Mouse (Mus musculus) liver, embryonic 11.5 days (tissue): ENCODE measurements at regions not wholly inside any gene's neighbourhood (a gene's known extent, or its start where the extent isn't known, plus 50 kb on each side); places are given as distances from the start of the nearest gene placed in this dataset.

Experiments used
- ATAC-seq: fragments of 200-750 bp; cut with Nextera tagmentation; replicated peaks from 2 replicates; pipeline ENCODE4 v1.8.0; 2017; ENCODE audit warnings: moderate number of reproducible peaks, mild to moderate bottlenecking, moderate TSS enrichment, moderate library complexity; ENCODE audit not compliant: low FRiP score
- DNase-seq: peaks from one replicate; pipeline ENCODE4 v3.0.0-alpha.2; 2017; ENCODE audit warnings: low spot score
- H3K27ac ChIP-seq: fragments of 300-500 bp; sonication (generic); 2 replicates; pipeline ENCODE4 v1.5.1; 2014; ENCODE audit warnings: mild to moderate bottlenecking, low read depth, low read length, control low read depth
- H3K27me3 ChIP-seq: fragments of 300-500 bp; sonication (generic); replicated peaks from 2 replicates; pipeline ENCODE4 v1.6.1; 2014; ENCODE audit warnings: low read length, mixed read lengths; ENCODE audit not compliant: control insufficient read depth, insufficient read depth
- H3K36me3 ChIP-seq: fragments of 300-500 bp; sonication (generic); 2 replicates; pipeline ENCODE4 v1.6.1; 2014; ENCODE audit warnings: mild to moderate bottlenecking, low read length, moderate library complexity, mixed read lengths; ENCODE audit not compliant: control insufficient read depth, insufficient read depth
- H3K4me1 ChIP-seq: fragments of 300-500 bp; sonication (generic); replicated peaks from 2 replicates; pipeline ENCODE4 v1.6.1; 2014; ENCODE audit warnings: low read length, mixed read lengths; ENCODE audit not compliant: control insufficient read depth, insufficient read depth
- H3K4me2 ChIP-seq: fragments of 300-500 bp; sonication (generic); 2 replicates; pipeline ENCODE4 v1.6.1; 2014; ENCODE audit warnings: mild to moderate bottlenecking, control low read depth, moderate library complexity
- H3K4me3 ChIP-seq: fragments of 300-500 bp; sonication (generic); 2 replicates; pipeline ENCODE4 v1.5.1; 2014; ENCODE audit warnings: low read depth, low read length, control low read depth
- H3K9ac ChIP-seq: fragments of 300-500 bp; sonication (generic); 2 replicates; pipeline ENCODE4 v1.6.1; 2014; ENCODE audit warnings: low read depth, low read length, control low read depth
- H3K9me3 ChIP-seq: fragments of 300-500 bp; sonication (generic); 2 replicates; pipeline ENCODE4 v1.6.1; 2016; ENCODE audit warnings: low read length, inconsistent platforms, mixed read lengths; ENCODE audit not compliant: control insufficient read depth
- WGBS: fragments of 180-500 bp; shearing (Covaris S2); extraction: QIAGEN DNeasy Blood & Tissue Kit; methylation state at CpG from one replicate; pipeline ENCODE4 v1.1.7; 2014; 5-methylcytosine and 5-hydroxymethylcytosine counted together

- Histone ChIP-seq H3K9me3 (no peaks in the 10 kb centered on the region), H3K9ac (no peak overlapping the region), H3K4me2 (no peak overlapping the region), H3K27ac (no peak overlapping the region), H3K27me3 (no peaks in the 10 kb centered on the region), H3K4me3 (no peak overlapping the region), H3K36me3 (no peaks in the 10 kb centered on the region), H3K4me1 (no peaks in the 10 kb centered on the region)
- WGBS, result 86% methylated on average over 2 of the region's 2 CpGs
- DNase-seq, result no peak
- ATAC-seq, result no peak
These were observed 185.4 kb upstream of the Eif4g2 start for GRCm38 (mm10) chr7:111268197-111268596.

GRCm38 (mm10) chr7:111263302-111263701, 180.5 kb upstream of the Eif4g2 start:
- Histone ChIP-seq H3K27me3 (no peaks in the 10 kb centered on the region), H3K4me3 (no peak overlapping the region), H3K9me3 (no peaks in the 10 kb centered on the region), H3K4me2 (no peak overlapping the region), H3K27ac (no peak overlapping the region), H3K36me3 (no peaks in the 10 kb centered on the region), H3K9ac (no peak overlapping the region), H3K4me1 (no peaks in the 10 kb centered on the region)
- 70% methylated on average over 1 of the region's 1 CpGs for WGBS
- DNase-seq (no peak), ATAC-seq (no peak)

- DNase-seq, result no peak
- no peak overlapping the region for H3K9ac ChIP-seq
- no peak for ATAC-seq
- 72% methylated on average over 11 of the region's 11 CpGs for WGBS
- no peak overlapping the region for H3K4me3 ChIP-seq
- H3K4me2 ChIP-seq, result no peak overlapping the region
- H3K27ac ChIP-seq, result no peak overlapping the region
- no peaks in the 10 kb centered on the region for H3K27me3 ChIP-seq
- no peaks in the 10 kb centered on the region for H3K4me1 ChIP-seq
- no peaks in the 10 kb centered on the region for H3K36me3 ChIP-seq
- H3K9me3 ChIP-seq, result no peaks in the 10 kb centered on the region
These were observed 177.1 kb upstream of the Eif4g2 start for GRCm38 (mm10) chr7:111259630-111260574.

GRCm38 (mm10) chr7:111257842-111258241, 175.0 kb upstream of the Eif4g2 start:
- Histone ChIP-seq H3K36me3 (no peaks in the 10 kb centered on the region), H3K4me2 (no peak overlapping the region), H3K9me3 (no peaks in the 10 kb centered on the region), H3K27ac (no peak overlapping the region), H3K4me1 (no peaks in the 10 kb centered on the region), H3K4me3 (no peak overlapping the region), H3K27me3 (no peaks in the 10 kb centered on the region), H3K9ac (no peak overlapping the region)
- DNase-seq (no peak), ATAC-seq (no peak)
- 75% methylated on average over 2 of the region's 2 CpGs for WGBS

DNA sequence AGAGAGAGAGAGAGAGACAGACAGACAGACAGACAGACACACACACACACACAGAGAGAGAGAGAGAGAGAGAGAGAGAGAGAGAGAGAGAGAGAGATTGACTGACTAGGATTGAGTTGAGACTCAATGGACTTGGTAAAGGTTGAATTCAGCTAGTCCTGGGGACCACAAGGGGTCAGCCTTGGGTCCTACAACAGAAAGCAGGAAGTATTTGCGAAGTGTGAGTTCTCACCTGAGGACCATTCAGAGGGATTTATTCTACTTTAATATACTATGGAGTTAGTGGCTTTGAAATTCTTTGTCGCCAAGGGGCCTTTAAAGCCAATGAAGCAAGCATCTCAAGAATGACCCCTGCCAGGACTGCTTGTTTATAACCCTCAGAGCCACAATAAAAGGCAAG, 173.4 kb upstream of the Eif4g2 start:
- no peaks in the 10 kb centered on the region for H3K36me3 ChIP-seq
- no peaks in the 10 kb centered on the region for H3K9me3 ChIP-seq
- H3K9ac ChIP-seq, result no peak overlapping the region
- H3K4me2 ChIP-seq, result no peak overlapping the region
- no peak overlapping the region for H3K27ac ChIP-seq
- H3K4me3 ChIP-seq, result no peak overlapping the region
- ATAC-seq (no peak), DNase-seq (no peak)
- WGBS, result 56% methylated on average over 2 of the region's 2 CpGs
- no peaks in the 10 kb centered on the region for H3K27me3 ChIP-seq
- H3K4me1 ChIP-seq, result no peaks in the 10 kb centered on the region

DNA sequence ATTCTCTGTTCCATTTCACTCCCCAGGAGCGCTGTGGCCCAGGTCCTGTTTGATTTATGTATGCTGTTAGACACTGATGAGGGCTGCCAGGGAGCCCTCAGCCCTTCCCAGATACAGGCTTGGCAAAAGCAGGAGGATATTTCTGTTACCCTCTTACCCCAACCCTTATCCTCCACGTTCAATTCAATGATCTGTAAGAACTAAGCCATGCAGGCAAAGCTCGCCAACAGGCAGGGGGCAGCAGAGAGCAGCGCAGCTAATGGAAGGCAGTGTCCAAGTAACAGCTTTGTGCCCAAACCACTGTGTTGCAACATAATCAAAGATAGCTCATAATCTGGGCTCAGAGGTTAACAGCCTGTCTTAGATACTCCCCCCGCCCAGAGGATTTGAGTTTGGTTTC, 166.8 kb upstream of the Eif4g2 start:
- ATAC-seq (no peak), DNase-seq (peak; percentile 66)
- WGBS, result 29% methylated on average over 5 of the region's 5 CpGs
- no peak overlapping the region for H3K4me3 ChIP-seq
- H3K4me1 ChIP-seq, result no peaks in the 10 kb centered on the region
- no peaks in the 10 kb centered on the region for H3K9me3 ChIP-seq
- no peaks in the 10 kb centered on the region for H3K36me3 ChIP-seq
- no peak overlapping the region for H3K4me2 ChIP-seq
- no peak overlapping the region for H3K27ac ChIP-seq
- H3K9ac ChIP-seq, result no peak overlapping the region
- no peaks in the 10 kb centered on the region for H3K27me3 ChIP-seq

DNA sequence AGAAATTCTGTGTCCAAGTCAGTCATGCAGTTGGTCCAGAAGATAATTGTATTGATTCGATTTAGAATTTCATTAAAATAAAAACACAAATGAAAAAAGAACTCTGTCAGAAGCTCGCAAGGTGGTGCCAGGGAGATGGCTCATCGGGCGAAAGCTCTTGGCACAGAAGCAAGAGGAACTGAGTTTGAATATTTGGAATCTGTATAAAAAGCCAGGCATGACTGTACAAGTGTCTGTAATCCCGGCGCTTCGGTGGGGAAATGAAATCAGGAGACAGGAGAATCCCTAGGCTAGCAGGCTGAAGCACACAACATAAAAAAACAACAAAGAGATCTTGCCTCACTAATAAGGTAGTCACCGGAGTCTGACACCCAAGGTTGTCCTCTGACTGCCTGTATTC, 162.7 kb upstream of the Eif4g2 start:
- no peaks in the 10 kb centered on the region for H3K9me3 ChIP-seq
- no peak overlapping the region for H3K27ac ChIP-seq
- no peak overlapping the region for H3K4me2 ChIP-seq
- H3K27me3 ChIP-seq, result no peaks in the 10 kb centered on the region
- DNase-seq (no peak), ATAC-seq (no peak)
- no peaks in the 10 kb centered on the region for H3K4me1 ChIP-seq
- H3K4me3 ChIP-seq, result no peak overlapping the region
- no peaks in the 10 kb centered on the region for H3K36me3 ChIP-seq
- H3K9ac ChIP-seq, result no peak overlapping the region
- WGBS, result 93% methylated on average over 8 of the region's 8 CpGs

DNA sequence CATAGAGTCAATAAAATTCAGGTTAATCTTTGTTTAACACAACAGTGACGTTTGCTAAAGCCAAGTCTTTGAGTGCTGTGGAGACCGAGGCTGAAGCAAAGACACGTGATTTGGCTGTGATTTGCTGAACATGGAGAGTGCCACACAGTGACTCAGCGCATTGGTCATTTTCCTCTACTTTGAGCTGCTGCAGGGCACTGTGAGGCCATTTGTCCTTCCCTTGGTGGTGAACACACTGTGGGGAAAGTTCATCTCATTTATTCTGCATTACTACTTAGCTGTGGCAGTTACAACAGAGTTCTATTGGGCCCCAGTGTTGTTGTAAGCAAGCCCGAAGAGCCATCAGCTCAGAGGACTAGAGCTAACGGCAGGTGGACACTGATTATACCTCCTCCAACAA, 162.2 kb upstream of the Eif4g2 start:
- H3K4me1 ChIP-seq, result no peaks in the 10 kb centered on the region
- DNase-seq, result no peak
- no peaks in the 10 kb centered on the region for H3K9me3 ChIP-seq
- H3K4me3 ChIP-seq, result no peak overlapping the region
- H3K4me2 ChIP-seq, result no peak overlapping the region
- ATAC-seq, result no peak
- no peak overlapping the region for H3K9ac ChIP-seq
- no peak overlapping the region for H3K27ac ChIP-seq
- H3K27me3 ChIP-seq, result no peaks in the 10 kb centered on the region
- WGBS, result 73% methylated on average over 6 of the region's 6 CpGs
- H3K36me3 ChIP-seq, result no peaks in the 10 kb centered on the region

GRCm38 (mm10) chr7:111243831-111244230, 161.0 kb upstream of the Eif4g2 start:
- H3K4me2 ChIP-seq, result no peak overlapping the region
- H3K27ac ChIP-seq, result no peak overlapping the region
- no peak for DNase-seq
- no peak overlapping the region for H3K4me3 ChIP-seq
- H3K9me3 ChIP-seq, result no peaks in the 10 kb centered on the region
- H3K27me3 ChIP-seq, result no peaks in the 10 kb centered on the region
- H3K9ac ChIP-seq, result no peak overlapping the region
- 50% methylated on average over 1 of the region's 1 CpGs for WGBS
- no peaks in the 10 kb centered on the region for H3K36me3 ChIP-seq
- ATAC-seq, result no peak
- no peaks in the 10 kb centered on the region for H3K4me1 ChIP-seq
